In genomic region chr15:101239821-101240220, GRCm38 (mm10) we compare ENCODE assay signal across 16 mouse cellular contexts. TPM values are rescaled to one million over a fixed set of nuclear protein-coding genes. Genes with fewer than 3 reads are reported as not detected.
A peak's percentile ranks its signal among the peaks of the same experiment; 100 is the strongest.
DNase-seq lines count a peak whose midpoint lies in the region; ATAC-seq and TF ChIP-seq lines count a peak whose summit lies in the region.
"Had no signal": no experiment of that assay in that cellular context is flagged by ENCODE, and none has a peak within 500 bp of the region (broad histone marks: within the 10 kb centered on the region; RNA-seq: fewer than 3 reads in every experiment).

No protein-coding gene starts in this region.

- no peak overlapping the region for H3K4me3 ChIP-seq in C2C12 (ENCODE audit: insufficient read depth, poor library complexity, severe bottlenecking)
- H3K4me3 ChIP-seq: erythroblast, embryonic 14.5 days had no signal

- no peak for TF ChIP-seq CTCF in C2C12 (IDR thresholded peaks at IDR 0.05; ENCODE audit: control insufficient read depth, insufficient read depth, insufficient read length)

- no peaks in the 10 kb centered on the region for H3K36me3 ChIP-seq in C2C12 (ENCODE audit: control insufficient read depth, insufficient read depth)
- H3K36me3 ChIP-seq: embryonic facial prominence, embryonic 13.5 days; hindbrain, embryonic 15.5 days; intestine, embryonic 15.5 days; stomach, embryonic 15.5 days had no signal

- intact Hi-C loops in gastrocnemius, postnatal 14 days (cut with DNase I; ENCODE audit: low total_unique reads) = loop anchor here (2.0 kb wide), 1 partner anchor 43 kb away; no protein-coding TSS in a partner anchor

- no peaks in the 10 kb centered on the region for H3K79me2 ChIP-seq in C2C12 (ENCODE audit: control insufficient read depth, insufficient read depth)

- H3K79me3 ChIP-seq in C2C12 (ENCODE audit: low read depth) = no peaks in the 10 kb centered on the region

- no peak for ATAC-seq in inflammation-experienced regulatory T-cells, adult 6 months

- no peaks in the 10 kb centered on the region for H3K27me3 ChIP-seq in C2C12 (ENCODE audit: control insufficient read depth, insufficient read depth, insufficient read length)
- H3K27me3 ChIP-seq: hindbrain, embryonic 15.5 days; intestine, embryonic 15.5 days; stomach, embryonic 15.5 days had no signal

- peak overlapping the region; percentile 2 for H3ac ChIP-seq in C2C12 (ENCODE audit: control insufficient read depth, insufficient read length, low read depth)

- peak; percentile 10 for DNase-seq in gastrocnemius, postnatal 14 days
- no peak for DNase-seq in gastrocnemius, postnatal 25 days
- DNase-seq in kidney, adult 11 months = peak; percentile 8
- no peak for DNase-seq in kidney, adult 9 months
- DNase-seq in MN1 (ENCODE audit: low spot score) = peak; percentile 72
- DNase-seq: gastrocnemius, postnatal 10 days had no signal

TF ChIP-seq in C2C12, 6 proteins besides CTCF, POLR2A, EP300 and RAD21:
- TF ChIP-seq FOSL1 (IDR thresholded peaks at IDR 0.05; ENCODE audit: insufficient read depth, low read length, poor library complexity, severe bottlenecking) (no peak), USF1 (IDR thresholded peaks at IDR 0.05; ENCODE audit: low read depth) (no peak), MAX (IDR thresholded peaks at IDR 0.05) (no peak), MYOD1 (IDR thresholded peaks at IDR 0.05; ENCODE audit: control insufficient read depth, insufficient read length, low read depth) (no peak), MYOG (IDR thresholded peaks at IDR 0.05; ENCODE audit: control insufficient read depth, extremely low read depth, insufficient read length) (no peak), CEBPB (IDR thresholded peaks at IDR 0.05; ENCODE audit: low read depth) (no peak)

RNA-seq across cellular contexts. Expression of gene Nr4a1, which starts 14.2 kb away (rescaled TPM):
- 10 to 100 TPM; 30.5 to 49.0 TPM for total RNA-seq in gastrocnemius, postnatal 14 days (2021)
- 10 to 100 TPM; 52.2 to 90.7 TPM for total RNA-seq in gastrocnemius, postnatal 25 days (2021)
- polyA plus RNA-seq in C2C12 (2012; fragmentation: generic; extraction: Trizol) = 8.1 TPM
- 10 to 100 TPM; 46.4 to 73.4 (median 68.3) TPM for polyA plus RNA-seq in inflammation-experienced regulatory T-cells, adult 6 months (2017; shearing (Covaris generic))

RNA-seq across cellular contexts. Expression of gene Grasp, which starts 15.8 kb away (rescaled TPM):
- total RNA-seq in gastrocnemius, postnatal 14 days (2021) = 1 to 10 TPM; 8.3 to 9.4 TPM
- 1 to 10 TPM; 4.3 to 5.7 TPM for total RNA-seq in gastrocnemius, postnatal 25 days (2021)
- polyA plus RNA-seq in C2C12 (2012; fragmentation: generic; extraction: Trizol) = 7.1 TPM
- polyA plus RNA-seq in inflammation-experienced regulatory T-cells, adult 6 months (2017; shearing (Covaris generic)) = under 1 TPM; 0.18 to 0.50 (median 0.28) TPM

RNA-seq across cellular contexts. Expression of gene Atg101, which starts 44.3 kb away (rescaled TPM):
- total RNA-seq in gastrocnemius, postnatal 14 days (2021) = 10 to 100 TPM; 27.7 to 35.0 TPM
- 10 to 100 TPM; 22.3 to 31.3 TPM for total RNA-seq in gastrocnemius, postnatal 25 days (2021)
- 61.3 TPM for polyA plus RNA-seq in C2C12 (2012; fragmentation: generic; extraction: Trizol)
- polyA plus RNA-seq in inflammation-experienced regulatory T-cells, adult 6 months (2017; shearing (Covaris generic)) = 10 to 100 TPM; 39.9 to 53.6 (median 47.8) TPM

RNA-seq across cellular contexts. Expression of gene 6030408B16Rik, which starts 53.2 kb away (rescaled TPM):
- under 1 TPM; 0.22 to 0.29 TPM for total RNA-seq in gastrocnemius, postnatal 14 days (2021)
- total RNA-seq in gastrocnemius, postnatal 25 days (2021) = under 1 TPM; 0.31 to 0.32 TPM
- polyA plus RNA-seq in C2C12 (2012; fragmentation: generic; extraction: Trizol) = 0.06 TPM
- under 1 TPM in 1 of 3 experiments, not detected in 2; 0.70 TPM for polyA plus RNA-seq in inflammation-experienced regulatory T-cells, adult 6 months (2017; shearing (Covaris generic))
- total RNA-seq: hematopoietic stem cell, adult 5-6 weeks; liver, adult 2 months had no signal
- polyA plus RNA-seq: erythroblast, embryonic 14.5 days; hindbrain, embryonic 15.5 days; large intestine, adult 2 months; liver, adult 2 months had no signal

Comparison
In these comparisons a context has a peak if more than half of its experiments do, and no peak if none do; other contexts are left out.
1. DNase-seq: peak in gastrocnemius, postnatal 14 days (single experiment), kidney, adult 11 months (single experiment) and MN1 (single experiment); none in gastrocnemius, postnatal 25 days (single experiment) and kidney, adult 9 months (single experiment).